9 mouse cellular contexts compared by ENCODE assay signal in the genomic region with DNA sequence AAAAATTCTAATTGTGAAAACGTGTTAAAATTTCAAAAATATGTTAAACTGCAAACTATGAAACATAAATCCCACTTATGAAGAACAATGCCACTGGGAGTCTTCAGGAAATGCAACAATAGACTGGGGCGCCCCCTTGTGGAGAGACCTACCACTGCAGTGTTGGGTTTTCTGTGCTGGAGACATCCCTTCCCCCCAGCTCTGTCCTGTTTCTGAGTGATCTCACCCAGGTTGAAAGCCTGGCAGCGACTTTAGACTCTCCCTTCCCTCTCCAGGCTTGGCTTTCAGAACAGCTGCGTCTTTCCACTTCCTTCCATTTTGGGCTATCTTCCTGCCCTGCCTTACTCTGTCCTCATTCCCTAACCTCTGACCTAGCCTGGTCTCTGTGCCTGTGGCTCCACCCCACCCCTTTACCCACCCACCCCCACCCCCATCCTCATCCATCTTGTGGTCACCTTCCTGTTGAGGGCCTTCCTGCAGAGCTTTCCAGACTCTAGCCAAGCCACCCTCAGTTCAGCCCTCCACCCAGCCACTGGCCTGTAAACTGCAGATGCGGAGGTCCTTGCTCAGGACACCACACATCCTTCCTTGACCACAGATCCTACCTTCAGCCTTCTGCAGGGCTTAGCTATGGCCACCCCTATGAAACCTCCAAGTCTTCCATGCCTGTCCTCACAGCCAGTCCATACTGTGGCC. TPM values are rescaled to one million over a fixed set of nuclear protein-coding genes. Genes with fewer than 3 reads are reported as not detected.
DNase-seq lines count a peak whose midpoint lies in the region; ATAC-seq and TF ChIP-seq lines count a peak whose summit lies in the region.
"Had no signal": no experiment of that assay in that cellular context is flagged by ENCODE, and none has a peak within 500 bp of the region (broad histone marks: within the 10 kb centered on the region; RNA-seq: fewer than 3 reads in every experiment).

No protein-coding gene starts in this region.

- peak; percentile 98 for TF ChIP-seq CTCF in E14TG2a.4 (conservative IDR thresholded peaks at IDR 0.05; ENCODE audit: low read length)

- WGBS in embryonic facial prominence, embryonic 14.5 days, result 15% methylated on average over 5 of the region's 5 CpGs

- peaks cover 86% of the 10 kb centered on the region for H3K27me3 ChIP-seq in E14TG2a.4 (ENCODE audit: insufficient read depth, low read length)
- no peaks in the 10 kb centered on the region for H3K27me3 ChIP-seq in embryonic facial prominence, embryonic 14.5 days (replicated peaks; ENCODE audit: control insufficient read depth, insufficient read depth, low read length)

- peak; percentile 19; the same call in 1 of the 2 replicates for ATAC-seq in embryonic facial prominence, embryonic 14.5 days (ENCODE audit: low read depth)

- no peaks in the 10 kb centered on the region for H3K9me3 ChIP-seq in E14TG2a.4 (ENCODE audit: low read length)
- H3K9me3 ChIP-seq in embryonic facial prominence, embryonic 14.5 days (ENCODE audit: control insufficient read depth, low read length), result no peaks in the 10 kb centered on the region

- DNase-seq in adrenal gland, postnatal 4 days (ENCODE audit: low spot score in 2 of 2), result peak; percentile 77 to 83
- peak; percentile 86 for DNase-seq in embryonic facial prominence, embryonic 14.5 days (ENCODE audit: low spot score)
- DNase-seq in heart, postnatal 36 days, result peak; percentile 88 to 91
- peak; percentile 83 for DNase-seq in layer of hippocampus, adult 9-10 months (ENCODE audit: low spot score)
- DNase-seq in lung, postnatal 14 days, result peak; percentile 93
- DNase-seq in right cerebral cortex, postnatal 25 days, result peak; percentile 80
- peak; percentile 90 for DNase-seq in urinary bladder, postnatal 25 days (ENCODE audit: low spot score)

- no peak overlapping the region for H3K4me3 ChIP-seq in E14TG2a.4 (replicated peaks; ENCODE audit: low read length)
- no peak overlapping the region for H3K4me3 ChIP-seq in embryonic facial prominence, embryonic 14.5 days (ENCODE audit: low read depth, low read length)

- H3K4me2 ChIP-seq in embryonic facial prominence, embryonic 14.5 days (ENCODE audit: low read depth, low read length), result no peak overlapping the region

- intact Hi-C loops in heart, postnatal 36 days (cut with DNase I), result loop anchor here (1.0 to 5.0 kb wide), 3 partner anchors 15 to 103 kb away; no protein-coding TSS in a partner anchor

- no peak overlapping the region for H3K9ac ChIP-seq in embryonic facial prominence, embryonic 14.5 days (ENCODE audit: low read depth, low read length)

- no peak overlapping the region for H3K27ac ChIP-seq in embryonic facial prominence, embryonic 14.5 days (replicated peaks; ENCODE audit: low read depth, low read length)

- no peaks in the 10 kb centered on the region for H3K36me3 ChIP-seq in E14TG2a.4 (ENCODE audit: insufficient read depth, low read length)
- H3K36me3 ChIP-seq in embryonic facial prominence, embryonic 14.5 days (ENCODE audit: control insufficient read depth, insufficient read depth, low read length), result no peaks in the 10 kb centered on the region

- H3K4me1 ChIP-seq in E14TG2a.4 (replicated peaks; ENCODE audit: low read depth, low read length), result peaks cover 52% of the 10 kb centered on the region
- peaks cover 5% of the 10 kb centered on the region; the same call in 1 of the 2 replicates for H3K4me1 ChIP-seq in embryonic facial prominence, embryonic 14.5 days (ENCODE audit: control insufficient read depth, insufficient read depth, low read length)

RNA-seq across cellular contexts. Expression of a gene that starts 5.2 kb away (rescaled TPM):
- 10 to 100 TPM; 60.7 to 74.6 TPM for total RNA-seq in adrenal gland, postnatal 4 days (2021)
- 44.4 and 51.7 TPM in 2 replicates for polyA plus RNA-seq in embryonic facial prominence, embryonic 14.5 days (2014; fragmentation: Nextera tagmentation; extraction: Ambion mirVana)
- 10 to 100 TPM; 56.5 to 62.6 TPM for total RNA-seq in heart, postnatal 36 days (2021)

RNA-seq across cellular contexts. Expression of a gene that starts 6.8 kb away (rescaled TPM):
- under 1 TPM; 0.25 to 0.48 TPM for total RNA-seq in adrenal gland, postnatal 4 days (2021)
- polyA plus RNA-seq in embryonic facial prominence, embryonic 14.5 days (2014; fragmentation: Nextera tagmentation; extraction: Ambion mirVana), result not detected in 2 replicates
- not detected for total RNA-seq in heart, postnatal 36 days (2021)

RNA-seq across cellular contexts. Expression of a gene that starts 10.1 kb away (rescaled TPM):
- 1 to 10 TPM in 1 of 2 experiments, under 1 TPM in 1; 0.81 to 1.2 TPM for total RNA-seq in adrenal gland, postnatal 4 days (2021)
- polyA plus RNA-seq in embryonic facial prominence, embryonic 14.5 days (2014; fragmentation: Nextera tagmentation; extraction: Ambion mirVana), result 0.26 and 0.33 TPM in 2 replicates
- not detected for total RNA-seq in heart, postnatal 36 days (2021)
- total RNA-seq: left cerebral cortex, postnatal 10 days had no signal

RNA-seq across cellular contexts. Expression of a gene that starts 17.1 kb away (rescaled TPM):
- 1 to 10 TPM; 3.3 to 6.1 TPM for total RNA-seq in adrenal gland, postnatal 4 days (2021)
- 17.5 and 20.7 TPM in 2 replicates for polyA plus RNA-seq in embryonic facial prominence, embryonic 14.5 days (2014; fragmentation: Nextera tagmentation; extraction: Ambion mirVana)
- total RNA-seq in heart, postnatal 36 days (2021), result under 1 TPM; 0.19 to 0.22 TPM

RNA-seq across cellular contexts. Expression of a gene that starts 32.2 kb away (rescaled TPM):
- total RNA-seq in adrenal gland, postnatal 4 days (2021), result 1 to 10 TPM in 1 of 2 experiments, under 1 TPM in 1; 0.84 to 1.6 TPM
- 18.7 and 21.2 TPM in 2 replicates for polyA plus RNA-seq in embryonic facial prominence, embryonic 14.5 days (2014; fragmentation: Nextera tagmentation; extraction: Ambion mirVana)
- not detected for total RNA-seq in heart, postnatal 36 days (2021)
